Mouse (Mus musculus): ENCODE results near the gene Xpc.
A peak's percentile ranks its signal among the peaks of the same experiment; 100 is the strongest.
"Not testable (repeated sequence)": the region's sequence is repeated elsewhere in the genome, so short reads cannot be mapped to it uniquely, and the experiment has no call there.

Gene Xpc

DNA sequence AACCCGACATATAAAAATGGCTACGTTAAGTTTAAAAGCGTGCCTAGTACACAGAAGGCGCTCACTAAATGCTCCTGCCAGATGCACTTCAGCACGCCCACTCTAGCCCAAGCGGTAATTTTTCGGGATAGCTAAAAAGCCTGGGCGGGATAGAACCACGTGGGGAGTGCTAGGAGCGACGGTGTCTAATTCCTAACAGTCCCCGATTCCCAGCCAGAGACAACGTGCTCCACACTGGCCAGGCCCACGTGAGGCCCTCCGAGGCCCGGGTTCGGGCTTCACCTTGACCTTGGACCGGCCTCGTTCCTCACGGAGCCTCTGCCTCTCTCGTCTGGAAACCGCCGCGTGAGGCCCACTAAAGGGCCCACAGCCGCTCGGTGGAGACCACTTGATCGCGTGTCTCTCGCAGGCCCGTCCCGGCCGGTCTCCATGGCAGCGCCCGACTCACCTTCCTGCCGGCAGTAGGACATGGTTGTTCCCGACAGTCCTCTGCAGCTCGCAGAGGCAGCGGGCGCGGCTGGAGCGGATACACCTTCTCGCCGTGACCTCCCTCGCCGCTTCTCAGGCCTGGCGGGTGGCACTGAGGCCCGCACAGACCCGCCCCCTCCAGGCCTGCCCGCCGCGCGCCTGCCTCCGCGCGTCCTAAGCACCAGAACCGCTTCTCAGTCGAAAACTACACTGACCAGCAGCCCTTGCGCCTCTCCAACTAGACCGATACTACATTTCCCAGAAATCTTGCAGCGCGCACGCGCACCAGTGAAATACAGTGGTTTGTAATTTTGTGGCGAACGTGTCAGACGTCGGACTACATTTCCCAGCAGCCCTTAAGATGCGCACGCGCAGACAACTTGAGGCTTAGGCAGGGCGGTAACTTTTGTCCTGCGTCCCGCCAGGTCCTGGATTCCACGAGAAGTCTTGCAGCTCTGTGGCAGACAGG is 42.6 kb downstream of the Xpc start, which contains the start of the genes Chchd4 and Tmem43:
Chchd4 (minus strand) TSS at position 679 of the 937 bp plus-strand sequence.
Tmem43 (plus strand) TSS at position 836 of the 937 bp plus-strand sequence.
- peak; percentile 99 for DNase-seq (ENCODE audit: low read depth, low spot score)

DNA sequence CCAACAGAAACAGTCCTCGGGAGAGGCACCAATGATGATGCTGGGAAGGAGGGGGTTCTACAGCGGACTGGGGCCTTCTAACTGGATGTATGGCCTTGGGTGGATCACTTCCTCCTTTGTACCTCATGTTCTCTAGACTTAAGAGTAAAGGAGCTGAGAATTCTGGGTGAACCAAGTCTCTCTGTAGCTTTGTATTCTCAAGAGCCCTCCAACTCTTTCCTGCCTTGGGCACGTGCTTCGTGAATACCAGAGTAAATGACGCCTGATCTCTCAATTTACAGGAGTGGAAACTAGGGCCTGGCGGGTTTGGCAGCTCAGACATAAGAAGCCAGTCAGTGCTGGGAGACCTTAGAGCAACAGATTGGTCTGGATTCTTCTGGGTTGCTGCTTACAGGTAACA is 43.4 kb downstream of the Xpc start:
- no peak for DNase-seq (ENCODE audit: low read depth, low spot score)

DNA sequence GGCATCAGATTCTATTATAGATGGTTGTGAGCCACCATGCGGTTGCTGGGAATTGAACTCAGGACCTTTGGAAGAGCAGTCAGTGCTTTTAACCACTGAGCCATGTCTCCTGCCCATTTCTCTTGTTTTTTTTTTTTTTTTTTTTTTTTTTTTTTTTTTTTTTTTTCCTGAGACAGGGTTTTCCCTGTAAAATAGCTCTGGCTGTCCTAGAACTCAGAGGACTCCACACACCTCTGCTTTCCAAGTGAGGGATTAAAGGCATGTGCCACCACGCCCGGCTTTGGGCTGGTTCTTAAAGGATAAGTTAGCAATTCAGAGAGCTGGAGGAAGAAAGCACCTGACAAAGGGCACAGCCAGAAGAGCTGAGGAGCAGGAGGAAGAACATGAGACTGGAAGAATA is 44.3 kb downstream of the Xpc start:
- not testable (repeated sequence) for DNase-seq (ENCODE audit: low read depth, low spot score)

DNA sequence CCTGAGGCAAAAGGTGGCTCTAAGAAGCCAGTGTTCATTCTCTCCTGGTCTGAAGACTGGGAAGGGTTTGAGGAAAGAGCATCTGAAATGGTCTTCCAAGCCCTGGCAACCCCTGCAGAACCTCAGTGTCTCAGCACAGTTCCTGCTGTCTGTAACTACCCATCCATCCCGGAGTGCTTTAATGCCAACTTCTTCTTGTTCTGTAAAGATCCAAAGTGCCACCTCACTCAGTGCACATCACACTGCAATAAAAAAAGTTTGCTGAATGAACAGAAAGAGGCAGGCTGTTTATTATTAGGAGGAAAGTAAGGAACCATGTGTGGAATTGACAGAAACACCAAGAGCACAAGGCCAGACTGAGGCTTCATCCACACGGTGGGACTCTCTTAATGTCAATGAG is 45.0 kb downstream of the Xpc start:
- no peak for DNase-seq (ENCODE audit: low read depth, low spot score)

DNA sequence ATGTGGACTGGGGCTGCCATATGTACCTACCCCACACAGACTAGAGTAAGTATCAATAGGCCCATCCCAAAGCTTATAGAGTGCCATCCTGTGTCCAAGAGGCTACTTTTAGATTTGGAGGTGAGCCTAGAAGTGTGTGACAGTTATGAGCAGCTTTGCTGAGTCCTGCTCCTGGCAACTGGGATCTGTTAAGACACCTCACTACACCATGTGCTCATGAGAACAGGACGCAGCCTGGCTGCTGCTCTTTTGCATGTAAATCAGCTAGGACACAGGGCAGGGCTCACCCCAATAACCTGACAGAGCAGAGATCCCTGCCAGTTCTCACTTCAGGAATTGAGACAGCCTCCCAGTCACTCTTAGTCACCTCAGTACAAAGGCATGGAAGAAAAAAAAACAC is 48.6 kb downstream of the Xpc start:
- DNase-seq (ENCODE audit: low read depth, low spot score): peak; percentile 78

DNA sequence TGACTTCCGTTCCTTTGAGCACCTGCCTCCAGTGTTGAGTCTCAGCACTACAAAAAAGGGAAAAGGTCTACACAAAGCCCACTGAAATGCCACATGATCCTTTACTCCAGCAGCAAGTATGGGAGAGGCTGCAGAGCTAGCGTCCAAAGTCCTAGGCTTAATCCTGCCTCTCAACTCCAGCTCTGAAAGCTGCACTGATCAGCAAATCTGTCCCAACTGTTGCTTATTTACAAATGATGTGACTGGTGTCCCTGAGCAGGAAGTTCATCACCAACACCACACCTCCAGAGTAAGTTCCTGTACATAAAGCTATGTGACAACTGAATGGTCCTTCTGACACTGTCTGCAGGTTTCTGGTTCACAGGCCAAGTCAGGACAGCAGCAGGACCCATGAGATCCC is 49.9 kb downstream of the Xpc start:
- no peak for DNase-seq (ENCODE audit: low read depth, low spot score)

DNA sequence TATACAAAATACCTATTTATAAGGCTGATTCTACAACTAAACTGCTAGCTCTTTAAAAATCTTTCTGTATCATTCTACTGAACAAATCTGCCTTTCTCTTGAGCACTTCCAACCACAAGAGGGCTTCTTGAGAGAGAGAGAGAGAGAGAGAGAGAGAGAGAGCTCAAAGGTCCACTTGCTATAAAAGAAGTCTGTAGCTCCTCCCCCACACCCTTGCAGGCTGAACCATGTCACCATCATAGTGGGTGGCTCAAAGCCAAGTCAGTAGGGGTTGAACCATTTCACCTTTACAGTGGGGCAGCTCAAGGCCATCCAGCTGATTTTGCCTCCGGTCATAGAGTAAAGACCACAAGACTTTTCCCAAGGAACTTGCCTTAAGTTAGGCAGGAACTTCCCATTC is 56.2 kb downstream of the Xpc start:
- DNase-seq (ENCODE audit: low read depth, low spot score): no peak

DNA sequence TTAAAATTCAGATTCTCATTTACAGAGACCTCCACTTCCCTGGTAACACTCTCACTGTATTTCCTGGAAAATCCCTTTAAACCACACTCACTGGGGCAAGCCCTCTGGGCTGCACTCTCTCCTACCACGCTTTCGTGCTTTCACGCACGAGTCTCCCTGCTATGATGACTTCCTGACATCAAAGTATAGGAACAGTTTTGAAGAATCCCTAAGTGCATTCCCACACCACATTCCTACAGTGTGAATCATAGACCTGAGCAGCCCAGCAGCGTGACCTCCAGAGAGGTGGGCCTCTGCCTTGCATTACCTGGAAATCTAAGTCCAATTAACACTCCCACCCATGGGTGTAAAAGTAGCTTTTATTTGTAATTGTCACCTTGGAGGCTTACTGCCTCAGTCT is 61.1 kb downstream of the Xpc start:
- DNase-seq (ENCODE audit: low read depth, low spot score): no peak

DNA sequence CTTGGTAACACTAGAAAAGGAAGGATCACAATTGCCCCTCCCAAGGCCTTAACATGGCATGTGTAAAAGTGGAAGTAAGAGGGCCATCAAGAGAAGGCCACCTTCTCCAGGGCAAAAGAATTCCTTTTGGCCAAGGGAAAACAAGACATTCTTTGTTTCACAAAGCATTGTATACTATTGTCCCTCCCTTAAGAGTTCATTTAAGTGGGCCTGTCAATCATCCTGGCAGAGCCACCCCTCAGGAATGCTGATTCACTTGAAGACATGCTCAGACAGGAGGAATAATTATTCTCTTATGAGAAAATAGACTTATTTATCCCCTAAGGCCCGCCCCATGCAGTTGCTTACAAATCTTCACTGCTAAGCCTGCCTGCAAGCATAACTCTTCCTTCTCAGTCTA is 63.6 kb downstream of the Xpc start:
- no peak for DNase-seq (ENCODE audit: low read depth, low spot score)

DNA sequence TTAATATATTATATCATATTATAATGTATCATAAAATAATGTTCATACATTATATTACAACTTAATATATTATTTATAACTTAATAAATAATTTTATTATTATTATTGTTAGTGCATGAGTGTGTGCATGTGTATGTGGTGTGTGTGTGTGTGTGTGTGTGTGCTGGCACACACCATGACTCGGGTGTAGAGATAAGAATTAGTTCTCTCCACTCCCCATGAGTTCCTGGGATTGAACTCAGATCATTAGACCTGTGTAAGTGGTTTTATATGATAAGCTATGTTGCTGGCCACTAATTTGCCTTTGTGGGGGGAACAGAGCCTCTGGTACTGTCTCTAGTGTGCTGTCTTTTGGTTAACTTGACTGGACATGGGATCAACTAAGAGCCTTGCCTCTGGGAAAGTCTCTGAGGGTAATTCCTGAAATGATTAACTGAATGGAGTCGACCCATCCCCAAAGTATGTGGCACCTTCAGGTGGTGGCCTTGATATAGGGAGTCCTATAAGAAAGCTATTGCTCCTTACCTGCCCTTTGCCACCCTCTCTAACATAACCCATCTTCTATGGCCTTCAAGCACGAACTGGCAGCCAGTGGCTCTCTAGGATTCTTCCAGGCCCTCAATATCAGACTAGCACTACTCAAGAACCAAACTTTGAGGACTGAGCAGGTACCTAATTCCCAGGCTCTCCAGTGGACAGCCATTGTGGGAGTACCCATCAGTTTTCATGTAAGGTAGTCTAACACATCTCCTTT is 66.0 kb downstream of the Xpc start:
- no peak for DNase-seq (ENCODE audit: low read depth, low spot score)

DNA sequence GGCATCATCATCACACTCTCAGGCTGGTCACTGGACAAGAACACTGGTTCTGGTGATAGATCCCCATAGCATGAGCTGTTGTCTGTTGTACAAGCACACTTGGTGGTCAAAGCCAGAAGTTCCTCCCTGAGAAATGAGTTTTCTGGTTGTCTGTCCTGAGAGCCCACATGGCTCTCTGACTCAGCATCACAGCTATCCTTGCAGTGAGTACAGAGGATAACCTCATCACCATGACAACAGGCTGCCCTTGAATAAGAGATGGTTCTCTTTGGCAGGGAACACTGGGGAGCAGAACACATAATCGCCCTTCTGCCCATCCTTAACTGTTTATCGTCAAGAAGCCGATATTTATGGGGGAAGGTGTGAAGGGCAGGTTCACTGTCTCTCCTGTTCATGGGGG is 70.4 kb downstream of the Xpc start:
- no peak for DNase-seq (ENCODE audit: low read depth, low spot score)

DNA sequence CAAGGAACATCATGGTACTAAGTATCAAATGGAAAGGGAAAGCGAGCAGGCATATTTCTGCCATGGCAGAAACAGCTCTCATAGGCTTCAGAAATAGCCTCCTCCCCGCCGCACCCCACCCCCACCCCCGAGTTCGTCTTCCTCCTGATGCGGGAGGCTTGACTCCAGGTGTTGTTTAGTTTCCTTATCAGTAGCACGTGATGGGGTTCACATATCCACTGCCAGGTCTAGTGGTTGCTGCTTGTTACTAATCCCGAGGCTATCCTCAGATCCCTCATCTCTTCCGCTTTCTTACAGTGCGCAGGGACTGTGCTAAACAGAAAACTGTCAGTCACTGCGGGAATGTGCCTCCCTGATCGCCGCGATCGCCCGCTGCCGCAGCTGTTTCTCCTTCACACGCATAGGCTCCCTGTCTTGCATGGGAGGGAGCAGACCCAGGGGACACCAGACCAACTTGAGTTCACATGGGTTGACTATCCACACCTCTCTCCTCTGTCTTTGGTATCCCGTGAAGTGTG is 74.5 kb downstream of the Xpc start:
- no peak for DNase-seq (ENCODE audit: low read depth, low spot score)

DNA sequence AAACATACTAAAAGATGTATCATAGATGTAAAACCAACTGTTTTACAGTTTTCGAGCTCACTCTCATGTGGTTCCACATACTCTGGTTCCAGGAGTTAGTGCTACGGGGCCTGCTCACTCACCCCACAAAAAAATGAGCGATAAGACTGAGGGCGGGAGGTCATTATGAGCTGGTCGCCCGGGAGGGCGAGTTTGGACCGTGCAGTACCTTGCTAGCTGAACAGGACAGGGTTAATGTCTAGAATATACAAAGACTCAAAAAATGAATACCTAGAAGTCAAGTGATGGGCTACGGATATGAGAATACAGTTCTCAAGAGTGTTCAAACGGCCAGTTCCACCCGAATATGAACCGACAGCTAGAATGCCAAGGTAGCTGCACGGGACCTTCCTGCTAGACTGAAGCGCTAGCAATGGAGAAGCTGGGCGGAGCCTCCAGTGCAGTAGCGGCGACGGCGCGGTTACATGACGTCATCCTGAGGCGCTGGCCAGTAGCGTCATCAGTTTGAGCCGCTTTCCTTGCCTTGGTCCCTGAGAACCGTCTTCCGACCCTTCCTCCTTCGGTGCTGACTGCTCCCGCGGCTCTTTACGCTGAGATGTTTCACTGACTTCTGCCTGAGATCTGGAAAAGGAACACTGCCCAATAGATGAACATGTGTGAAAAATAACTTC is 75.1 kb downstream of the Xpc start:
- DNase-seq (ENCODE audit: low read depth, low spot score): peak; percentile 94

All from skeletal muscle tissue, adult 2 months (tissue).